Mouse (Mus musculus): ENCODE data around the gene Ccl11. TPM values are rescaled to one million over a fixed set of nuclear protein-coding genes. Genes with fewer than 3 reads are reported as not detected.

Ccl11 gene
- polyA plus RNA-seq, 1 experiment from 2014 or later: 3.3 TPM

GRCm38 (mm10) chr11:82022504-82023056 is 35.0 kb upstream of the Ccl11 start:
- no peak overlapping the region for H3K4me2 ChIP-seq (ENCODE audit: low read depth, low read length)
- no peak for ATAC-seq (replicated peaks; ENCODE audit: extremely low read depth, insufficient read depth, low FRiP score)
- H3K9ac ChIP-seq (ENCODE audit: low read length): no peak overlapping the region
- no peaks in the 10 kb centered on the region for H3K27me3 ChIP-seq (ENCODE audit: control insufficient read depth, insufficient read depth, low read length)
- H3K36me3 ChIP-seq (ENCODE audit: control insufficient read depth, insufficient read depth): no peaks in the 10 kb centered on the region
- H3K4me1 ChIP-seq (ENCODE audit: control insufficient read depth, insufficient read depth, low read length): peaks cover 5% of the 10 kb centered on the region; the same call in 1 of the 2 replicates
- no peaks in the 10 kb centered on the region for H3K9me3 ChIP-seq (replicated peaks; ENCODE audit: control insufficient read depth, low read length)
- WGBS: 87% methylated on average over 6 of the region's 6 CpGs
- H3K4me3 ChIP-seq (ENCODE audit: low read length): no peak overlapping the region
- no peak overlapping the region for H3K27ac ChIP-seq (ENCODE audit: low read length)

GRCm38 (mm10) chr11:82023769-82024168 is 33.9 kb upstream of the Ccl11 start:
- Histone ChIP-seq H3K4me2 (ENCODE audit: low read depth, low read length) (no peak overlapping the region), H3K4me1 (ENCODE audit: control insufficient read depth, insufficient read depth, low read length) (peaks cover 5% of the 10 kb centered on the region; the same call in 1 of the 2 replicates), H3K4me3 (ENCODE audit: low read length) (no peak overlapping the region), H3K27me3 (ENCODE audit: control insufficient read depth, insufficient read depth, low read length) (no peaks in the 10 kb centered on the region), H3K9ac (ENCODE audit: low read length) (no peak overlapping the region), H3K9me3 (replicated peaks; ENCODE audit: control insufficient read depth, low read length) (no peaks in the 10 kb centered on the region), H3K27ac (ENCODE audit: low read length) (no peak overlapping the region), H3K36me3 (ENCODE audit: control insufficient read depth, insufficient read depth) (no peaks in the 10 kb centered on the region)
- no peak for ATAC-seq (replicated peaks; ENCODE audit: extremely low read depth, insufficient read depth, low FRiP score)
- WGBS: 69% methylated on average over 4 of the region's 4 CpGs

- H3K4me1 ChIP-seq (ENCODE audit: control insufficient read depth, insufficient read depth, low read length): peaks cover 13% of the 10 kb centered on the region
- no peaks in the 10 kb centered on the region for H3K36me3 ChIP-seq (ENCODE audit: control insufficient read depth, insufficient read depth)
- H3K27me3 ChIP-seq (ENCODE audit: control insufficient read depth, insufficient read depth, low read length): no peaks in the 10 kb centered on the region
- H3K4me3 ChIP-seq (ENCODE audit: low read length): no peak overlapping the region
- no peak overlapping the region for H3K4me2 ChIP-seq (ENCODE audit: low read depth, low read length)
- H3K27ac ChIP-seq (ENCODE audit: low read length): no peak overlapping the region
- 73% methylated on average over 2 of the region's 2 CpGs for WGBS
- no peaks in the 10 kb centered on the region for H3K9me3 ChIP-seq (replicated peaks; ENCODE audit: control insufficient read depth, low read length)
- H3K9ac ChIP-seq (ENCODE audit: low read length): no peak overlapping the region
- ATAC-seq (replicated peaks; ENCODE audit: extremely low read depth, insufficient read depth, low FRiP score): no peak
These were observed 27.5 kb upstream of the Ccl11 start for GRCm38 (mm10) chr11:82030171-82030570.

- no peak overlapping the region for H3K9ac ChIP-seq (ENCODE audit: low read length)
- no peak for ATAC-seq (replicated peaks; ENCODE audit: extremely low read depth, insufficient read depth, low FRiP score)
- H3K9me3 ChIP-seq (replicated peaks; ENCODE audit: control insufficient read depth, low read length): no peaks in the 10 kb centered on the region
- no peaks in the 10 kb centered on the region for H3K27me3 ChIP-seq (ENCODE audit: control insufficient read depth, insufficient read depth, low read length)
- no peak overlapping the region for H3K4me3 ChIP-seq (ENCODE audit: low read length)
- no peaks in the 10 kb centered on the region for H3K36me3 ChIP-seq (ENCODE audit: control insufficient read depth, insufficient read depth)
- no peak overlapping the region for H3K4me2 ChIP-seq (ENCODE audit: low read depth, low read length)
- H3K4me1 ChIP-seq (ENCODE audit: control insufficient read depth, insufficient read depth, low read length): peaks cover 13% of the 10 kb centered on the region
- peak overlapping the region; percentile 64 for H3K27ac ChIP-seq (ENCODE audit: low read length)
These were observed 25.5 kb upstream of the Ccl11 start for GRCm38 (mm10) chr11:82032136-82032535.

- 21% methylated on average over 8 of the region's 8 CpGs for WGBS
- Histone ChIP-seq H3K4me2 (ENCODE audit: low read depth, low read length) (no peak overlapping the region), H3K9ac (ENCODE audit: low read length) (no peak overlapping the region), H3K4me1 (ENCODE audit: control insufficient read depth, insufficient read depth, low read length) (peaks cover 13% of the 10 kb centered on the region), H3K9me3 (replicated peaks; ENCODE audit: control insufficient read depth, low read length) (no peaks in the 10 kb centered on the region), H3K27me3 (ENCODE audit: control insufficient read depth, insufficient read depth, low read length) (no peaks in the 10 kb centered on the region), H3K36me3 (ENCODE audit: control insufficient read depth, insufficient read depth) (no peaks in the 10 kb centered on the region), H3K27ac (ENCODE audit: low read length) (peak overlapping the region; percentile 64), H3K4me3 (ENCODE audit: low read length) (no peak overlapping the region)
- peak; percentile 80 for ATAC-seq (replicated peaks; ENCODE audit: extremely low read depth, insufficient read depth, low FRiP score)
These were observed 24.8 kb upstream of the Ccl11 start for GRCm38 (mm10) chr11:82032678-82033344.

- Histone ChIP-seq H3K36me3 (ENCODE audit: control insufficient read depth, insufficient read depth) (no peaks in the 10 kb centered on the region), H3K27me3 (ENCODE audit: control insufficient read depth, insufficient read depth, low read length) (no peaks in the 10 kb centered on the region), H3K4me1 (ENCODE audit: control insufficient read depth, insufficient read depth, low read length) (peaks cover 15% of the 10 kb centered on the region), H3K9ac (ENCODE audit: low read length) (no peak overlapping the region), H3K9me3 (replicated peaks; ENCODE audit: control insufficient read depth, low read length) (no peaks in the 10 kb centered on the region), H3K4me3 (ENCODE audit: low read length) (no peak overlapping the region), H3K27ac (ENCODE audit: low read length) (peak overlapping the region; percentile 37; the same call in 1 of the 2 replicates), H3K4me2 (ENCODE audit: low read depth, low read length) (no peak overlapping the region)
- WGBS: 74% methylated on average over 7 of the region's 7 CpGs
- ATAC-seq (replicated peaks; ENCODE audit: extremely low read depth, insufficient read depth, low FRiP score): no peak
These were observed 23.2 kb upstream of the Ccl11 start for GRCm38 (mm10) chr11:82034446-82034845.

GRCm38 (mm10) chr11:82035356-82035755 is 22.3 kb upstream of the Ccl11 start, which contains the start of gene Ccl2:
Gene Ccl2 (plus strand): TSS chr11:82035571.
- H3K4me2 ChIP-seq (ENCODE audit: low read depth, low read length): no peak within 1 kb of the TSS
- 35% methylated on average over 5 of the region's 5 CpGs for WGBS
- H3K4me3 ChIP-seq (ENCODE audit: low read length): no peak within 1 kb of the TSS
- peak within 1 kb of the TSS; percentile 47; the same call in 1 of the 2 replicates for H3K27ac ChIP-seq (ENCODE audit: low read length)
- peaks cover 15% of the 10 kb centered on the region for H3K4me1 ChIP-seq (ENCODE audit: control insufficient read depth, insufficient read depth, low read length)
- H3K9me3 ChIP-seq (replicated peaks; ENCODE audit: control insufficient read depth, low read length): no peaks in the 10 kb centered on the region
- ATAC-seq (replicated peaks; ENCODE audit: extremely low read depth, insufficient read depth, low FRiP score): peak; percentile 57; the same call in 1 of the 2 replicates
- H3K27me3 ChIP-seq (ENCODE audit: control insufficient read depth, insufficient read depth, low read length): no peaks in the 10 kb centered on the region
- H3K9ac ChIP-seq (ENCODE audit: low read length): no peak within 1 kb of the TSS
- H3K36me3 ChIP-seq (ENCODE audit: control insufficient read depth, insufficient read depth): no peaks in the 10 kb centered on the region

GRCm38 (mm10) chr11:82035857-82036256 is 21.8 kb upstream of the Ccl11 start:
- Histone ChIP-seq H3K9ac (ENCODE audit: low read length) (no peak overlapping the region), H3K4me2 (ENCODE audit: low read depth, low read length) (no peak overlapping the region), H3K36me3 (ENCODE audit: control insufficient read depth, insufficient read depth) (no peaks in the 10 kb centered on the region), H3K4me1 (ENCODE audit: control insufficient read depth, insufficient read depth, low read length) (peaks cover 15% of the 10 kb centered on the region), H3K27ac (ENCODE audit: low read length) (no peak overlapping the region), H3K27me3 (ENCODE audit: control insufficient read depth, insufficient read depth, low read length) (no peaks in the 10 kb centered on the region), H3K9me3 (replicated peaks; ENCODE audit: control insufficient read depth, low read length) (no peaks in the 10 kb centered on the region), H3K4me3 (ENCODE audit: low read length) (no peak overlapping the region)
- 53% methylated on average over 2 of the region's 2 CpGs for WGBS
- ATAC-seq (replicated peaks; ENCODE audit: extremely low read depth, insufficient read depth, low FRiP score): no peak

- no peak within 1 kb of the TSS for H3K27ac ChIP-seq (ENCODE audit: low read length)
- WGBS: 13% methylated on average over 2 of the region's 2 CpGs
These were observed 19.1 kb upstream of the Ccl11 start, which contains the start of gene Gm17268 for GRCm38 (mm10) chr11:82038535-82038934. Gene Gm17268 (minus strand): TSS chr11:82038562.

More at GRCm38 (mm10) chr11:82038535-82038934, 19.1 kb upstream of the Ccl11 start, which contains the start of gene Gm17268:
- Histone ChIP-seq H3K27me3 (ENCODE audit: control insufficient read depth, insufficient read depth, low read length) (no peaks in the 10 kb centered on the region), H3K4me3 (ENCODE audit: low read length) (no peak within 1 kb of the TSS), H3K9me3 (replicated peaks; ENCODE audit: control insufficient read depth, low read length) (no peaks in the 10 kb centered on the region), H3K4me2 (ENCODE audit: low read depth, low read length) (no peak within 1 kb of the TSS), H3K4me1 (ENCODE audit: control insufficient read depth, insufficient read depth, low read length) (peaks cover 2% of the 10 kb centered on the region; the same call in 1 of the 2 replicates), H3K9ac (ENCODE audit: low read length) (no peak within 1 kb of the TSS), H3K36me3 (ENCODE audit: control insufficient read depth, insufficient read depth) (no peaks in the 10 kb centered on the region)
- ATAC-seq (replicated peaks; ENCODE audit: extremely low read depth, insufficient read depth, low FRiP score): no peak; the same call in 1 of the 2 replicates

All from heart, embryonic 16.5 days (tissue).